Mouse (Mus musculus) Patski (cell line): ENCODE data around the gene Olfr99. TPM values are rescaled to one million over a fixed set of nuclear protein-coding genes. Genes with fewer than 3 reads are reported as not detected.
"Not testable (repeated sequence)": the region's sequence is repeated elsewhere in the genome, so short reads cannot be mapped to it uniquely, and the experiment has no call there.

ENCODE experiments used
- ATAC-seq: fragments of 100-300 bp; one replicate; pipeline ENCODE4 v1.8.0; 2021
- CTCF ChIA-PET: fragments of 350-600 bp; sonication (Branson Sonifier 250); formaldehyde crosslinking; loops from one replicate; lab custom pipeline; 2022; ENCODE audit warnings: inconsistent platforms; lab: Charles Lee
- POLR2A ChIA-PET: fragments of 350-600 bp; sonication (Branson Sonifier 250); formaldehyde crosslinking; loops from one replicate; lab custom pipeline; 2022; ENCODE audit warnings: antibody characterized with exemption, inconsistent platforms; lab: Charles Lee
- DNase-seq: peaks from one replicate; pipeline ENCODE4 v3.0.0-alpha.2; 2011; ENCODE audit warnings: low read depth, low spot score
- H3K27me3 ChIP-seq: fragments of 371-371 bp; one replicate; pipeline ENCODE4 v1.5.1; 2021
- CTCF ChIP-seq: fragments of 100-300 bp; IDR thresholded peaks from one replicate; pipeline ENCODE4 v1.5.1; 2021
- in situ Hi-C: fragments of 300-500 bp; cut with MboI; formaldehyde crosslinking; loops from 3 replicates; pipeline ENCODE4 v1.11.1; 2018; ENCODE audit warnings: low pct_unique_long_range_greater_than_20kb, mixed read lengths
- polyA plus RNA-seq: library from polyadenylated mRNA; unstranded; gene quantifications from one replicate; pipeline ENCODE4 v1.2.3, GENCODE M21; 2021

Olfr99 gene
- polyA plus RNA-seq, 1 experiment from 2014 or later = 0.05 TPM

DNA sequence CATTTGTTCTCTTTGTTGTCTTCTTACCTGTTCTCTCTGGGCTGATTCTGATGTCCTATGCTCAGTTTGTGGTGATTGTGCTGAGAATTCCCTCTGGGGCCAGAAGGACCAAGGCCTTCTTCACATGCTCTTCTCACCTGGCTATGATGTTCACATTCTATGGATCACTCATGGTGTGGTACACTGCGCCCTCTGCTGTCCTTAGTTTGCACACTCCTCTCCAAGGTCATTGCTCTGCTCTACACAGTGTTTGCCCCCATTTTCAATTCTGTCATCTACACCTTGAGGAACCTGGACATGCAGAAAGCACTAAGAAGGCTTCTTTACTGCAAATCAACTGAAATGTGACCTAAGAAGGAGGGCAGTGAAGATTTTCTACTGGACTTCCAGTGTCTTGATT is 32.7 kb downstream of the Olfr99 start:
- TF ChIP-seq CTCF = peak; percentile 39
- POLR2A ChIA-PET = no interaction called here
- H3K27me3 ChIP-seq = no peaks in the 10 kb centered on the region
- DNase-seq (no peak), ATAC-seq (no peak)
- in situ Hi-C loops = no loop called here
- CTCF ChIA-PET = no interaction called here

- TF ChIP-seq CTCF = no peak
- ChIA-PET POLR2A (no interaction called here), CTCF (no interaction called here)
- DNase-seq (no peak), ATAC-seq (no peak)
- H3K27me3 ChIP-seq = no peaks in the 10 kb centered on the region
- in situ Hi-C loops = no loop called here
Measured at GRCm38 (mm10) chr17:37249460-37249859, 33.8 kb downstream of the Olfr99 start.

DNA sequence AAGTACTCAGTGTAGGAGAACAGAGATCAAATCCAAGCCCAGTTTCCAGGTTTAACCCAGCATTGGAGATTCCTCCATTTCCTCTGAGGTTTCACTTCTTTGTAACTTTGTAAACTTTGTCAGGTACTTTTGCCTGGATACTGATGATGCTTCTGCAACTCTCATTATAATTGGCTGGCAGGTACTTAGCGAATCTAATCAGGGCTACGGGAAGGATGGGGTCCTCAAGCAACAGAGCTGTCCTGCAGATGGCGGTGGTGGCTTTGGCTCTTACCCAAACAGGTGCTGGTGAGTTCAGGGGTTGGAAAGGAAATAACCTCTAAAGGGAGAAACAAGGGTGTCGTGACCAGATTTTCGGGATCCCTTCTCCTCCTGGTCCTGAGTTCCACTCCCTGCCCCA is 36.5 kb downstream of the Olfr99 start:
- ATAC-seq = peak; percentile 31
- POLR2A ChIA-PET = no interaction called here
- H3K27me3 ChIP-seq = no peaks in the 10 kb centered on the region
- TF ChIP-seq CTCF = no peak
- CTCF ChIA-PET = interaction anchor here (1.1 kb wide), 1 partner anchor 353 kb away, joined by 3 read pairs; no protein-coding TSS in a partner anchor
- in situ Hi-C loops = no loop called here
- no peak for DNase-seq

- no peaks in the 10 kb centered on the region for H3K27me3 ChIP-seq
- ChIA-PET POLR2A (interaction anchor here (0.6 to 0.7 kb wide), 2 partner anchors 65 to 90 kb away, joined by 3 read pairs; no protein-coding TSS in a partner anchor), CTCF (interaction anchor here (0.6 to 0.7 kb wide), 2 partner anchors 10 to 884 kb away, joined by 3 read pairs; no protein-coding TSS in a partner anchor)
- DNase-seq = no peak
- in situ Hi-C loops = no loop called here
- no peak for ATAC-seq
- TF ChIP-seq CTCF = no peak
Measured at GRCm38 (mm10) chr17:37242198-37242597, 41.1 kb downstream of the Olfr99 start.

GRCm38 (mm10) chr17:37237230-37237629 is 46.0 kb downstream of the Olfr99 start, which contains the start of gene Olfr97:
TSS of gene Olfr97 (minus strand) at chr17:37237330.
- DNase-seq, H3K27me3 ChIP-seq, ATAC-seq, CTCF ChIA-PET, POLR2A ChIA-PET, in situ Hi-C loops: not testable (repeated sequence)

Other genes with a start within 250 kb of the Olfr99 start
- 44.4 TPM for gene Gabbr1, start 237.5 kb downstream of the Olfr99 start, polyA plus RNA-seq
- not detected for gene Olfr90, start 195.0 kb downstream of the Olfr99 start, polyA plus RNA-seq
- gene Olfr91, start 185.2 kb downstream of the Olfr99 start, polyA plus RNA-seq = not detected
- gene Olfr92, start 163.4 kb downstream of the Olfr99 start, polyA plus RNA-seq = not detected
- gene Olfr93, start 122.0 kb downstream of the Olfr99 start, polyA plus RNA-seq = not detected
- 0.06 TPM for gene Ubd, start 89.6 kb downstream of the Olfr99 start, polyA plus RNA-seq
- not detected for gene Olfr94, start 82.5 kb downstream of the Olfr99 start, polyA plus RNA-seq
- not detected for gene Olfr95, start 70.3 kb downstream of the Olfr99 start, polyA plus RNA-seq
- not detected for gene Olfr96, start 63.3 kb downstream of the Olfr99 start, polyA plus RNA-seq
- not detected for gene Olfr97, start 46.1 kb downstream of the Olfr99 start, polyA plus RNA-seq
- not detected for gene Olfr98, start 19.7 kb downstream of the Olfr99 start, polyA plus RNA-seq
- gene H2-M3, start 13.2 kb downstream of the Olfr99 start, polyA plus RNA-seq = 6.0 TPM
- gene Olfr101, start 20.9 kb upstream of the Olfr99 start, polyA plus RNA-seq = not detected
- gene Olfr102, start 33.6 kb upstream of the Olfr99 start, polyA plus RNA-seq = not detected
- not detected for gene Olfr103, start 56.2 kb upstream of the Olfr99 start, polyA plus RNA-seq
- not detected for gene Olfr104-ps, start 76.1 kb upstream of the Olfr99 start, polyA plus RNA-seq
- not detected for gene Olfr105-ps, start 95.6 kb upstream of the Olfr99 start, polyA plus RNA-seq
- not detected for gene Olfr106-ps, start 106.9 kb upstream of the Olfr99 start, polyA plus RNA-seq
- gene Olfr107, start 115.8 kb upstream of the Olfr99 start, polyA plus RNA-seq = 0.01 TPM
- gene Olfr108, start 162.0 kb upstream of the Olfr99 start, polyA plus RNA-seq = not detected
- gene Olfr109, start 175.5 kb upstream of the Olfr99 start, polyA plus RNA-seq = not detected
- gene H2-M2, start 200.1 kb upstream of the Olfr99 start, polyA plus RNA-seq = 0.82 TPM
- not detected for gene Olfr110, start 209.0 kb upstream of the Olfr99 start, polyA plus RNA-seq
- gene Olfr111, start 224.6 kb upstream of the Olfr99 start, polyA plus RNA-seq = not detected